Mouse (Mus musculus) cerebellum, adult 9-11 months (tissue): ENCODE measurements around the gene Inpp5e.
A peak's percentile ranks its signal among the peaks of the same experiment; 100 is the strongest.
"Not testable (repeated sequence)": the region's sequence is repeated elsewhere in the genome, so short reads cannot be mapped to it uniquely, and the experiment has no call there.

Source experiments
- DNase-seq: peaks from one replicate; pipeline ENCODE4 v3.0.0; 2022

Inpp5e gene

GRCm38 (mm10) chr2:26417066-26417465 is 8.1 kb upstream of the Inpp5e start:
- no peak for DNase-seq

- peak; percentile 56 for DNase-seq
These were observed 2.0 kb upstream of the Inpp5e start for GRCm38 (mm10) chr2:26410931-26411411.

DNA sequence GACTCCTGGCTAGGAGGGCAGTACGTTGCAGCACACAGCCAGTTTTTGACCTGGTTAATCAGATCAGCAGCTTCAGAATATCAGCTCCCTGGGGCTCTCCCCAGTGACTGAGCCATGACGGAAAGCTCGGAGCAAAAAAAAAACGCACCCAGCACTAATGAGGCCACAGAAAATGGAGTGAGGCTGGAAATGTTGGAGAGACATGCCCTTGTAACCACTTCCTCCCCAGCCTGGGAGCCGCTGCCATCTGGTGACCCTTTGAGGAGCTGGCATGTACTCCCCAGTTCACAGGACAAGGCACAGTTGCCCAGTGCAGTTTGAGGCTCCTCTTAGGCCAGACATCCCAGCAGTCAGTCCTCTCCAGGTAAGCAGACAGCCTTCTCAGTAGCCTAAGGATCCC is 1.1 kb upstream of the Inpp5e start:
- peak; percentile 74 for DNase-seq

- DNase-seq = no peak
These were observed 359 bp upstream of the Inpp5e start for GRCm38 (mm10) chr2:26409362-26409761.

DNA sequence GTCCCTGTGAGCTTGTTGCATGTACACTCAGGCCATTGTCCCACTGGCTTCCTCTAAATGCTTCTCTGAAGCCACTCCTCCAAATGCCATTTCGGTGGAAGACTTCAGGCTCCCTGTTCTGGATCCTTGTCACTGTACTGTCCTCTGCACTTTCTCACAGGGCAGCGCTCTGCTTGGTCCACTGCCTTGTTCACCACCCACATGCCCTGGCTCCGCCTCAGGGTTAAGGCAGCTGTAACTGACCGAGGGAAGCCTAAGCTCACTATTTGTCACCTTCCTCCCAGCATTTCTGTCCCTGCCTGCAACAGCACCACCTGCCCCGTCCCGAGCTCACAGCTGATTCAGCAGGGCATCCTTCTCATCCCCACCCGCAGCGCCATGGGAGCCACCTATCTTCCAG is 5.7 kb downstream of the Inpp5e start:
- DNase-seq = no peak

DNA sequence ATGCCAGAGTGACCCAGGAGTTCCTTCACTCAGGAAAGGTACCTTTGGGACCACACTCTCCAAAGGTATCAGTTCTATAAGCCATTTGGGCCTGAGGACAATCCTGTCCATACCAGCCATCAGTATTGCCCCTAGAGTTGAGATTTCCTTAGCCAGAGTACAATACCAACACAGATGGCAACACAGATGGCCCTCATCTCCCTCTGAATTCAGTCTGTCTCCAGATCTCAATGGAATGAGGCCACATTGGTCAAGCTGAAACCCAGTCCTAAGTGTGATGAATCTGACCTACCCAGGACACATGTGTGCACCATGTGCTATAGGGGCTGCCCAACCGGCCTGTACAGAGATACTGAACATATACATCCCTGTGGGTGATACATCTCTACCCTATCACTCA is 6.7 kb downstream of the Inpp5e start:
- DNase-seq = peak; percentile 71

DNA sequence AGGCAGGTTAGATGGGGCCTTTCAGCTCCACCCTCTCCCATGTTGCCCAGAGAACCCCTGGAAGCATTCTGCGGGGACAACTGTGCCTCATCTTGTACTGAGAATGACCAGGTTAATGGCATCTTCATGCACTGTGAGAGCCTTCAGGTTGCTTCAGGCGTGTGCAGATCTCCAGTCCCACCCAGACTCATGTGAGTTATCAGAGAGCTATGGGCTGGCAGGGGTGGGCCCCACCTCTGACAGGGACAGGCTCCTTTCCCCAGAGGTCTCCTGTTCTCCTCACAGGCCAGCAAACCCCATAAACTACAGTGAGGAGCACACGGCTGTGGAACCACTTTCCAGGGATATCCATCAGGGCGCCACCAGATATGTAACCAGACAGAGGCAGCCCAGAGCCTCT is 8.0 kb downstream of the Inpp5e start:
- DNase-seq = no peak

GRCm38 (mm10) chr2:26400296-26400695 is 8.7 kb downstream of the Inpp5e start:
- no peak for DNase-seq

DNA sequence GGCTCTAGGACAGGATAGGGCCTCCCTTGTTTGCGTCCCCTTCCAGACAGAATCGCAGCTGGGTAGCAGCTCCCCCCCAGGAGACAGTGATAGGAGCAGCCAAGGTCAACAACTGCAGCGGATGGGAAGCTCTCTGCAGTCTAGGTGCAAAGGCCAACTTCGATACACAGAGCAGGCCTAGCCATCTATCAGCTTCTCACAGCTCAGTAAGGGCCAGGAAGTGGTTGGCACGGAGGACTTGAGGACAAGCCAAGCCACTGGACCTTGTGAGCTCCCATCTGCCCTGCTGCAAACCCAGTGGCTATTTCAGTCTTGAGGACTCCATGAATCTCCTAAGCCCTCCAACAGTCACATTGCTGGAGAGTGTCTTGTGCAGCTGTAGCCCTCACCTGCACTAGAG is 9.4 kb downstream of the Inpp5e start:
- DNase-seq = no peak

GRCm38 (mm10) chr2:26398978-26399377 is 10.0 kb downstream of the Inpp5e start:
- no peak for DNase-seq

- DNase-seq = no peak
These were observed 17.4 kb downstream of the Inpp5e start for GRCm38 (mm10) chr2:26391617-26392016.

DNA sequence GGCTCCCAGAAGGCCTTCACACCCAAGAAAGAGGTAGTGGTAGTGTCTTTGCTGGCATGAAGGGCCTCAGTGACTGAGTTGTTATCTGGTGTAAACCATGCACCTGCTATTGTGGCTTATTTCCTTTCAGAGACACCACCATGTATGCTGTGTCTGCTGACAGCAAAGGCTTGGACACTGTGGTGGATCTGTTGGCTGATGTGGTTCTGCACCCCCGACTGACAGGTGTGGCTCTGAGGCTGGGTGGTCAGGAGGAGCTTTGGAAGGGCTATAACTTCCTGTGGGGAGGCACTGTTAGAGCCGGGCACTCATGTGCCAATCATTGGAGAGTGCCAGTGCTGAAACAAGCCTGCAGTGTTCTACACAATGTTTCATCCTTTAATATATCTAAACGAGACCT is 18.0 kb downstream of the Inpp5e start:
- no peak for DNase-seq

DNA sequence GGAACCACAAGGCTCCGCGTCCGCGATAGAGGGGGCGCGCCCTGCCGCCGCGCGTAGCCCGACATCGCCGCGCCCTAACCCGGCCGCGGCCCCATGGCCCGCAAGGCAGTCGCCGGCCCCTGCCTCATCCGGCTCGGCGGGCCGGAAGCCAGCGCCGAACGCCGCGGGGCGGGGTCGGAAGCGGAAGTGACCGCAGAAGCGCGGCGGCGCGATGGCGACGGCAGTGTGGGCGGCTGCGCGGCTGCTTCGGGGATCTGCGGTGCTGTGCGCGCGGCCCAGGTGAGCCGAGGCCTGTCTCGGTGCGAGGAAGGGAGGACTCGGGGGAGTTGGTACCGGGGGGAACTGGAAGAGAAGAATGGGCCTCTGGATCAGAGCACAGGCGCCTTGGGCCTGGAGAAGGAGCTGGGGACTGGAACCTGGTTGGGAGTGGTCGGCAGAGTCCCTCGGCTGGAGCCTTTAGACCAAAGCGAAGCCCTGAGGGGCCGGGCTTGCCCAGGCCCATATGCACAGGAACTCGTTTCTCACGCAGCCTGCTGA is 19.8 kb downstream of the Inpp5e start, which contains the start of the genes Entr1 and Pmpca:
Gene Entr1, minus strand, starts transcription at position 163 of the 537 bp plus-strand sequence.
Gene Pmpca, plus strand, starts transcription at position 186 of the 537 bp plus-strand sequence.
- peak; percentile 80 for DNase-seq

GRCm38 (mm10) chr2:26388682-26389153 is 20.3 kb downstream of the Inpp5e start:
- DNase-seq = peak; percentile 53

GRCm38 (mm10) chr2:26387713-26388112 is 21.3 kb downstream of the Inpp5e start:
- no peak for DNase-seq

DNA sequence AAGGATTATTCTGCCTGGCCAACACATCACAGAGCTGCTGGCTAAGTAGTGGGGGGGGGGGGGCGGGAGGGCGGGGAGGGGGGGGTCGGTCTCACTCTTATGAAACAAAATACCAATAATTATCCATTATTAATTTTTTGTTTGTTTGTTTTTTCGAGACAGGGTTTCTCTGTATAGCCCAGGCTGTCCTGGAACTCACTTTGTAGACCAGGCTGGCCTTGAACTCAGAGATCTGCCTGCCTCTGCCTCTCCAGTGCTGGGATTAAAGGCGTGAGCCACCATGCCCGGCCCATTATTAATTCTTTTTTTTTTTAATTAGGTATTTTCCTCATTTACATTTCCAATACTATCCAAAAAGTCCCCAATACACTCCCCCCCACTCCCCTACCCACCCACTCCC is 28.1 kb downstream of the Inpp5e start:
- DNase-seq = not testable (repeated sequence)

- peak; percentile 82 for DNase-seq
These were observed 28.8 kb downstream of the Inpp5e start, which contains the start of gene Snapc4 for GRCm38 (mm10) chr2:26380131-26380771. Gene Snapc4, minus strand, starts transcription at chr2:26380653.

DNA sequence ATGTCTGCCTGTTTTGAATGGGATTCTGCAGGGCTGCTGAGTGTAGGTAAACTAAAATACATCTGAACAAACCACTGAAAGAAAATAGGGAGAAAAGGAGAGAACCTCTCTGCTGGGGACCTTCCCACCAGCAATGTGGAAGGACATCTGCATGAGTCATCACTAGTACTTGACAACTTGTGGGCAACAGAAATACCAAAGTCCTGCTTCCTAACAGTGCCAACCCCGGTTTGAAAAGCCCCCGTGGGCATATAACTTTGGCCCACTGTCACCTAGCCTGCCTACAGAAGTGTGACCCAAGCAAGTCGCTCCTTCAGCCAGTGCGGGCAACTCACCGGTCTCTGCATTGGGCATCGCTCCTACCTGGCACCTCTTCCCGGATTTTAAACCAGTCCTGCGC is 36.6 kb downstream of the Inpp5e start:
- no peak for DNase-seq

DNA sequence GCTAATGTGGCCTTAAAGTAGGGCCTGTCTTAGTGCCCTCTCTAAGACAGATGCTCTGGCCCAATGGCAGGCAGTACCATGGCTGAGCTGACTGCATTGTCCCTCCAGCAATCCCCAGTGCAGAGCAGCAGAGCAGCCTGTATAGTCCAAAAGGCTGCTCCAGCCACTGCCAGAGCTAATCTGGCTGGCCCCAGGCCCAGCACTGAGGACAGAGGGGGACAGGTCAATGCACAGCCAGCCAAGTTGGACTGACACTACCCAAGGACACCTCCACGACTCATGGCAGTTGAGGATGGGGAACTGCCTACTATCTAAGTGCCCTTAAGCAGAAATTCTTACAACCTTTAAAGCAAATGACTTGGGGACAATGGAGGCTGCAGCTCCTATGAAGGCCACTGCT is 40.4 kb downstream of the Inpp5e start:
- DNase-seq = no peak

GRCm38 (mm10) chr2:26367911-26368310 is 41.1 kb downstream of the Inpp5e start:
- no peak for DNase-seq

DNA sequence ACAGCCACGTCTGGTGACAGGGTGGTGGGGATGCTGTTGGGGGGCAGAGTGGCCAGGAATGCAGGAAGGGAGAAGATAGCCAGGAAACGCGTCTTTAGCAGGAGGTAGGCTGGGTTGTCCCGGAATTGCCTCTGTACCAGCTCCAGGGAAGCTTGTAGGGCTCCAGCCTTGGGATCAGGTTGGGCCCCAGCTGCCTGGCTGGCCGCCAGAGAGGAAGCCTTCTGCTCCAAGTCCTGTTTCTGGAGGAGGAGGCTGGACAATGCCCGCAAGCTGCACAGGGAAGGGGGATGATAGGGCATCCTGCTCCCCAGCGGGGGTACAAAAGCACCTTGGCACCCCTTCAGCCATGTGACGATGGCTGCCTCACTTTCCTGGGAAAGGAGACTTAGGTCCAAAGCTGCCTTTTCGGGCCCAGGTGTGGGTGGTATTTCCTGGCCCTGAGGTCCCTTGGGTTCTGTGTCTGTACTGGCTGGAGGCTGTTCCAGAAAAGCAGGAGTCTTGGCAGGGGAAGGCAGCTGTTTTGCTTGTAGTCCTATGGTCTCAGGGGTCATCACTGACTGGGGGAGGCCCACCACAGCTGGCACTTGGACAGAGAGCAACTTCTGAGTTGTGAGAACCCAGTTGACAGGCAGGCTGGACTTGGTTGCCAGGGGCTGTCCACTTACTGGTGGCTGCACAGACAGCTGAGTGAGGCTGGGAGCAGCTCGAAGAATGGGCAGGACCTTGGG is 44.1 kb downstream of the Inpp5e start:
- peak; percentile 75 for DNase-seq

DNA sequence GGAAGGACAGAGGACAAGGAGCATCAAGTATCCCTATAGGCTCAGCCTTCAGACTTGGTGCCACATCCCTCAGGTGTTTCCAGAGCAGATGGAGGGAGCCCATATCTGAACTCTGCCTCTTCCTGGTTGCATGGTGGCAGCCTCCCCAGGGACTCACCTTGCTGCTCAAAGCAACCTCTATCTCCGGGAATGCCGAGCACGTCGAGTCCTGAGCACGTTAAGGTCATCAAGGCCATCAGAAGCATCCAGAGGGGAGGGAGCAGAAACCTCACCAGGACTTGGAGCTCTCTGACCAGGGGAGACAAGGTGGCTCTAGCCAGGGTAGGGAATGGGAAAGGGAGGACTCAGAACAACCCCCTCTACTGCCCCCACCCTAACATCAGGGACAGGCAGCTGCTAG is 45.5 kb downstream of the Inpp5e start:
- DNase-seq = no peak

DNA sequence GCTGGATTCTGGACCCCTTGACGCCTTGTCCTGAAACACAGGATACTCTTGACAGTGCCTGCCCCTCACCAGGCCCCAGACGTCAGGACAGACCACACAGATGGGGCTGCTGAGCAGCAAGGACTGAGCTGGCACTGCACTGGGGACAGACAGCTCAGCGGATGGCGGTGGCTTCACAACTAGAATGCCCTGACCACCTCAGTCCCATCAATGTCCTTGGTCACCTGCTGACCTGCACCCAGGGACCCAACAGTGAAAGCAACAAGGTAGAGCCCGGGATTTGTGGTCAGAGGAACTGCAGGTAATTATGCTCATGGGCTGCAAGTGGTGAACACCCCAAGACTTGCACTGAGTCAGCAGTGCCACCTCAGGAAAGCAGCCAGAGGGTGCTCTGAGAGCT is 46.0 kb downstream of the Inpp5e start:
- no peak for DNase-seq

GRCm38 (mm10) chr2:26360772-26361171 is 48.2 kb downstream of the Inpp5e start, which contains the start of gene Card9:
Gene Card9, minus strand, starts transcription at chr2:26360918.
- no peak for DNase-seq
